Mouse (Mus musculus): ENCODE measurements around the gene Frmd6. TPM values are rescaled to one million over a fixed set of nuclear protein-coding genes. Genes with fewer than 3 reads are reported as not detected.
A peak's percentile ranks its signal among the peaks of the same experiment; 100 is the strongest.

Gene Frmd6
- polyA plus RNA-seq, 1 experiment from 2014 or later, result 16.8 TPM

- H3K36me3 ChIP-seq, result no peaks in the 10 kb centered on the region
- WGBS, result 88% methylated on average over 4 of the region's 4 CpGs
- DNase-seq (ENCODE audit: low spot score), result no peak
Observed at GRCm38 (mm10) chr12:70929781-70930180, 104.5 kb downstream of the Frmd6 start.

GRCm38 (mm10) chr12:70937150-70937549 lies 111.8 kb downstream of the Frmd6 start:
- Histone ChIP-seq H3K27ac (peak overlapping the region; percentile 92), H3K27me3 (ENCODE audit: insufficient read depth, poor library complexity, severe bottlenecking) (no peaks in the 10 kb centered on the region), H3K4me1 (replicated peaks) (peaks cover 10% of the 10 kb centered on the region), H3K4me3 (peak overlapping the region; percentile 91), H3K36me3 (peaks cover 17% of the 10 kb centered on the region), H3K9me3 (no peaks in the 10 kb centered on the region)
- 24% methylated on average over 12 of the region's 12 CpGs for WGBS
- DNase-seq (ENCODE audit: low spot score), result no peak

More at GRCm38 (mm10) chr12:70929781-70930180, 104.5 kb downstream of the Frmd6 start:
- Histone ChIP-seq H3K4me3 (no peak overlapping the region), H3K27ac (no peak overlapping the region), H3K4me1 (replicated peaks) (no peaks in the 10 kb centered on the region), H3K27me3 (ENCODE audit: insufficient read depth, poor library complexity, severe bottlenecking) (no peaks in the 10 kb centered on the region), H3K9me3 (0 out of 2 replicates have a peak, but pooled peaks cover 4% of the 10 kb centered on the region)

- DNase-seq (ENCODE audit: low spot score), result peak; percentile 94
- no peaks in the 10 kb centered on the region for H3K9me3 ChIP-seq
- peaks cover 10% of the 10 kb centered on the region for H3K4me1 ChIP-seq (replicated peaks)
- peaks cover 23% of the 10 kb centered on the region for H3K36me3 ChIP-seq
- under 1% methylated on average over 58 of the region's 59 CpGs for WGBS
- peak within 1 kb of the TSS; percentile 91 for H3K4me3 ChIP-seq
- peak within 1 kb of the TSS; percentile 92 for H3K27ac ChIP-seq
- no peaks in the 10 kb centered on the region for H3K27me3 ChIP-seq (ENCODE audit: insufficient read depth, poor library complexity, severe bottlenecking)
Observed at GRCm38 (mm10) chr12:70937571-70938384, 112.5 kb downstream of the Frmd6 start, which contains the start of gene Actr10. Actr10 (plus strand) TSS chr12:70937857.

GRCm38 (mm10) chr12:70940806-70941205 lies 115.5 kb downstream of the Frmd6 start:
- no peak overlapping the region for H3K4me3 ChIP-seq
- no peak overlapping the region for H3K27ac ChIP-seq
- H3K27me3 ChIP-seq (ENCODE audit: insufficient read depth, poor library complexity, severe bottlenecking), result no peaks in the 10 kb centered on the region
- no peaks in the 10 kb centered on the region for H3K9me3 ChIP-seq
- WGBS, result 96% methylated on average over 7 of the region's 7 CpGs
- peaks cover 43% of the 10 kb centered on the region for H3K36me3 ChIP-seq
- peaks cover 10% of the 10 kb centered on the region for H3K4me1 ChIP-seq (replicated peaks)
- no peak for DNase-seq (ENCODE audit: low spot score)

GRCm38 (mm10) chr12:70944181-70944580 lies 118.9 kb downstream of the Frmd6 start:
- H3K36me3 ChIP-seq, result peaks cover 76% of the 10 kb centered on the region
- H3K27me3 ChIP-seq (ENCODE audit: insufficient read depth, poor library complexity, severe bottlenecking), result no peaks in the 10 kb centered on the region
- no peak for DNase-seq (ENCODE audit: low spot score)
- no peak overlapping the region for H3K27ac ChIP-seq
- H3K4me1 ChIP-seq (replicated peaks), result 0 out of 2 replicates have a peak, but pooled peaks cover under 1% of the 10 kb centered on the region
- no peak overlapping the region for H3K4me3 ChIP-seq
- 94% methylated on average over 5 of the region's 5 CpGs for WGBS
- H3K9me3 ChIP-seq, result no peaks in the 10 kb centered on the region

GRCm38 (mm10) chr12:70946585-70947256 lies 121.4 kb downstream of the Frmd6 start:
- no peaks in the 10 kb centered on the region for H3K27me3 ChIP-seq (ENCODE audit: insufficient read depth, poor library complexity, severe bottlenecking)
- H3K27ac ChIP-seq, result no peak overlapping the region
- WGBS, result 95% methylated on average over 10 of the region's 10 CpGs
- no peak for DNase-seq (ENCODE audit: low spot score)
- no peaks in the 10 kb centered on the region for H3K9me3 ChIP-seq
- no peak overlapping the region for H3K4me3 ChIP-seq
- no peaks in the 10 kb centered on the region for H3K4me1 ChIP-seq (replicated peaks)
- peaks cover 82% of the 10 kb centered on the region for H3K36me3 ChIP-seq

Other genes starting within 250 kb of the Frmd6 start
- 210 and 229 TPM in 2 replicates for gene Actr10, start 112.3 kb downstream of the Frmd6 start, polyA plus RNA-seq (2016; fragmentation: Nextera tagmentation; extraction: Ambion mirVana)
- gene Psma3, start 149.1 kb downstream of the Frmd6 start, polyA plus RNA-seq (2016; fragmentation: Nextera tagmentation; extraction: Ambion mirVana), result 605 and 630 TPM in 2 replicates
- 21.6 and 27.5 TPM in 2 replicates for gene Arid4a, start 190.5 kb downstream of the Frmd6 start, polyA plus RNA-seq (2016; fragmentation: Nextera tagmentation; extraction: Ambion mirVana)

Data from hindbrain, embryonic 10.5 days (tissue).